Mouse (Mus musculus): ENCODE measurements around the gene Maml3.

- TF ChIP-seq CTCF (IDR thresholded peaks at IDR 0.05; ENCODE audit: insufficient read depth, low read depth, low read length) (no peak), POLR2A (IDR thresholded peaks at IDR 0.05; ENCODE audit: insufficient read depth, low read depth, low read length) (no peak)
Measured at GRCm38 (mm10) chr3:52144776-52145460, 40.0 kb upstream of the Maml3 start.

All from olfactory bulb, adult 2 months (tissue).